Mouse (Mus musculus) bone marrow, adult 2 months (tissue): ENCODE measurements around the gene Vamp5.

ENCODE experiments used
- CTCF ChIP-seq: fragments of 200-500 bp; IDR thresholded peaks from 2 replicates; pipeline ENCODE4 v1.5.1; 2011; ENCODE audit warnings: low read length, control low read depth; ENCODE audit not compliant: control insufficient read depth, insufficient read depth
- POLR2A ChIP-seq: fragments of 200-500 bp; IDR thresholded peaks from 2 replicates; pipeline ENCODE4 v1.6.1; 2011; ENCODE audit warnings: low read depth, mild to moderate bottlenecking, control low read depth, low read length, borderline replicate concordance; ENCODE audit not compliant: control insufficient read depth

DNA sequence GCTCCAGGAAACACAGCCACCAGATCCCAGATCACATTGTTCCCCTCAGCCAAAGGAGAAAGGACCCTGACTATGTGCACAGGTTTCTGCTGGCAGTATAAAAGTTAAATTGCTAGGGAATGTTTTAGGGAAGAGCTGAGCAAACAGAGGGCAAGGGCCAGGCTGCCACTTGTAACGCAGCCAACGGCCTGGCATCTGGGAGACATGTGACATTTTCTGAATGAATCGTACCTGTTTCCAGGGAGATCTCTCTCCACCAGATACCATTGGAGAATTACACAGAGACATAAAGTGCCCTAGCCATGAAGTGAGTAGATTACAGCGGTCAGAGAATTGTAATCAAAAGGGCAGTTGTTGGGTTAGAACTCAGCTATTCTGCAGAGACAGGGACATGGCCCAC lies 7.1 kb downstream of the Vamp5 start:
- TF ChIP-seq CTCF (no peak), POLR2A (no peak)
